Mouse (Mus musculus) layer of hippocampus, postnatal 25 days (tissue): ENCODE results near the gene Fuk. TPM values are rescaled to one million over a fixed set of nuclear protein-coding genes. Genes with fewer than 3 reads are reported as not detected.

Experiments used
- total RNA-seq, 2 experiments: library from RNA; stranded (reverse); gene quantifications; 2 replicates each; pipeline ENCODE4 v1.2.3; 2021

Gene Fuk
- total RNA-seq, 2 experiments from 2014 or later = 20.9 to 23.1 TPM

Other genes starting within 250 kb of the Fuk start
- 100 to 1,000 TPM; 206 to 252 TPM for gene Mtss1l, start 181.0 kb downstream of the Fuk start, total RNA-seq
- gene Il34, start 96.6 kb downstream of the Fuk start, total RNA-seq = 10 to 100 TPM; 77.1 to 79.3 TPM
- 10 to 100 TPM; 61.1 to 64.0 TPM for gene Cog4, start 55.9 kb downstream of the Fuk start, total RNA-seq
- 10 to 100 TPM; 68.1 to 68.6 TPM for gene Sf3b3, start 55.7 kb downstream of the Fuk start, total RNA-seq
- 100 to 1,000 TPM in 1 of 2 experiments, 10 to 100 TPM in 1; 95.8 to 101 TPM for gene St3gal2, start 17.4 kb upstream of the Fuk start, total RNA-seq
- 10 to 100 TPM; 26.4 to 32.6 TPM for gene Ddx19a, start 95.3 kb upstream of the Fuk start, total RNA-seq
- 10 to 100 TPM; 20.4 to 22.2 TPM for gene Ddx19b, start 129.3 kb upstream of the Fuk start, total RNA-seq
- gene Aars, start 130.7 kb upstream of the Fuk start, total RNA-seq = 10 to 100 TPM; 79.5 to 85.2 TPM
- gene Exosc6, start 153.9 kb upstream of the Fuk start, total RNA-seq = not detected
- gene Clec18a, start 189.9 kb upstream of the Fuk start, total RNA-seq = 1 to 10 TPM; 1.5 to 1.8 TPM
- gene Pdpr, start 192.1 kb upstream of the Fuk start, total RNA-seq = 10 to 100 TPM; 27.2 to 31.4 TPM